Mouse (Mus musculus) cerebellum, adult 2 months (tissue): ENCODE measurements around the gene Arhgef38.

Experiments used
- CTCF ChIP-seq: fragments of 200-500 bp; IDR thresholded peaks from 2 replicates; pipeline ENCODE4 v1.5.1; 2011; ENCODE audit warnings: low read depth, mild to moderate bottlenecking, control low read depth, low read length, moderate library complexity, borderline replicate concordance; ENCODE audit not compliant: insufficient read depth
- POLR2A ChIP-seq: fragments of 200-500 bp; IDR thresholded peaks from 2 replicates; pipeline ENCODE4 v1.6.1; 2011; ENCODE audit warnings: low read length, control low read depth, borderline replicate concordance; ENCODE audit not compliant: insufficient read depth

DNA sequence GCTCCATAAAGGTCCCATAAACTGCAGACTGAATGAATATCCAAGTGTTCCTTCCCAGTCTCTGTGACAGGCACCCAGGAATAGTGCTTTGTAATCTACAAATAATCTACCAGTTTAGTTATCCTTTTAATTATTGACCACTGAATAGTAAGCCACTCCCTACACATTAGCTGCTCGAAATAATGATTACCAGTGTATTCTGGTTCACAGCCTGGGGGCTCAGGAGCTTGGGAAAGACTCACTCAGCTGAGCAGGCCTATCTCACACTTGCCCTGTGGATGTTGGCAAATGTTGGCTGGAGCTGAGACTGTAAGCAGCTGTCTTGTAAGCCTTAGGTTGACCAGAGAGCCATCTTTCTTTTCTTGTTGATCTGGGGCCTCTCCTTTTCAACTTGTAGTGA, 7.2 kb upstream of the Arhgef38 start:
- TF ChIP-seq POLR2A (no peak), CTCF (no peak)
